1 mouse cellular context compared by ENCODE assay signal in the genomic region with DNA sequence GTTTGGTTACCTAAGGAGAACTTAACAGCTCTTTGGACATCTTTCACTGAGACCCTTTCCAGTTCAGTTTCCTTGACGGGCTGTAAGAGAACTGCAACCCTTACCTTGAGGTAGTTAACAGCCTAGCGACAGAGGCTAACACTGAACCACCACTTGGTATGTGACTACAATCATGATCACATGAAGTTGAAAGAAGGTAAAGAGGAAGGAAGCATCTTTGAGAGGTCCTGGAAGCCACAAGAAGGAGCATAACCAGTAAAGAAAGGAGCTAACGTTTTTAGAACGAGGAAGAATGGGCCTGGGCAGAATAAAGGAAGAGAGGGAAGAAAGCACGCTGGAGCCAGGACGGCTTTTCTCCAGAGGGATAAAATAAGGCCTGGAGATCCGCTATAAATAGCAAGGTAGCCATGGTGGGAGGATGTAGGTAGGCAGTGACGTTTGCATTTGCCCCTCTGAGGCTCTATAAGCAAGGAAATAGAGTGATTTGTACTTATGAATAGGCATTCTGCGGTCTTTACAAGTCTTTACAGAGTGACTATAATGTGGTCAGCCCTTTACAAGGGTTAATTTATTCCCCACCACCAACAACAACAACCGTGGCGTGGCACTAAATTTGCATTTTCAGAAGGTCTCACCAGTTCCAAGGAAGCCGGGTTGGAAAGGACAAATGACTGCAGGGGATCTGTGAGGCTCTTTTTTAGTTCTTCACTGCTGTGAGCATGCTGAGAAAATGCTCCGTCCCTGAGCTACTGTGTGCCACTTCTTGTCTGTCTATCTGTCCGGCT.
TF ChIP-seq lines count a peak whose summit lies in the region.

No protein-coding gene starts in this region.

TF ChIP-seq in ES-E14, 5 proteins besides CTCF, POLR2A, EP300 and RAD21:
- TF ChIP-seq HCFC1 (IDR thresholded peaks at IDR 0.05; ENCODE audit: borderline replicate concordance, insufficient read depth, low read length) (no peak), MAFK (IDR thresholded peaks at IDR 0.05; ENCODE audit: insufficient read depth, low read depth, low read length) (no peak)
